Mouse (Mus musculus): ENCODE measurements around the gene Txn2. TPM values are rescaled to one million over a fixed set of nuclear protein-coding genes. Genes with fewer than 3 reads are reported as not detected.

Gene Txn2
- polyA plus RNA-seq, 2 experiments = 121 to 199 TPM

DNA sequence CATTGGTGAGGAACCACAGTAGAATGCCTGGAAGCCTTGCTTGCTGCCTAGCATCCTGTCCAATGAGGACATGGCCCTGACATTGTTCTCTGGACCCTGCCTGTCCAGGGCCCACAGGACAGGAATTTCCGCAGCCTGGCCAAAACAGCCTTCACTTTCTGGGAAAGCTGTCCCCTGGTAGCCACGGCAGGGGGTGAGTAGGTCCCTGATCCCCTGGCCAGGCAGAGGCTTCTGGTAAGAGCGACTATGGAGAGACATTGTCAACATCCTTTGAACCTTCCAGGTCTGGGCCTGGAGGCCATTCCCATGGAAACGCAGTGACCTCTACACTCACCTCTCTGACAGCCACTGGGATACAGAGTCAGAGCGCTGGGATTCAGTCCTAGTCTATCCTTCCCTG, 16.8 kb downstream of the Txn2 start:
- H3K4me1 ChIP-seq (replicated peaks; ENCODE audit: control insufficient read depth in 2 of 2, insufficient read depth in 2 of 2, low read length in 1 of 2) = peaks cover 0 to 5% of the 10 kb centered on the region in 2 experiments; a peak in 3 of 4 replicates
- H3K4me2 ChIP-seq (ENCODE audit: low read depth) = no peak overlapping the region
- no peak for TF ChIP-seq CTCF (IDR thresholded peaks at IDR 0.05; ENCODE audit: low read depth)
- TF ChIP-seq EP300 (IDR thresholded peaks at IDR 0.05; ENCODE audit: low read depth) = no peak
- ATAC-seq (ENCODE audit: insufficient read depth) = peak; percentile 49
- no peaks in the 10 kb centered on the region for H3K27me3 ChIP-seq (ENCODE audit: control insufficient read depth, insufficient read depth, low read length)
- H3K27ac ChIP-seq = no peak overlapping the region
- no peak overlapping the region for H3K9ac ChIP-seq (replicated peaks)
- no peak overlapping the region for H3K4me3 ChIP-seq (ENCODE audit: insufficient read depth in 1 of 2, low read depth in 2 of 2, low read length in 2 of 2)
- DNase-seq (ENCODE audit: low read depth in 3 of 3, low spot score in 3 of 3) = no peak
- H3K9me3 ChIP-seq (ENCODE audit: control insufficient read depth, low read length) = no peaks in the 10 kb centered on the region
- H3K36me3 ChIP-seq (replicated peaks; ENCODE audit: control insufficient read depth, insufficient read depth, low read depth) = peaks cover 8% of the 10 kb centered on the region
- WGBS (ENCODE audit: insufficient replicate concordance) = 44% methylated on average over 5 of the region's 5 CpGs

DNA sequence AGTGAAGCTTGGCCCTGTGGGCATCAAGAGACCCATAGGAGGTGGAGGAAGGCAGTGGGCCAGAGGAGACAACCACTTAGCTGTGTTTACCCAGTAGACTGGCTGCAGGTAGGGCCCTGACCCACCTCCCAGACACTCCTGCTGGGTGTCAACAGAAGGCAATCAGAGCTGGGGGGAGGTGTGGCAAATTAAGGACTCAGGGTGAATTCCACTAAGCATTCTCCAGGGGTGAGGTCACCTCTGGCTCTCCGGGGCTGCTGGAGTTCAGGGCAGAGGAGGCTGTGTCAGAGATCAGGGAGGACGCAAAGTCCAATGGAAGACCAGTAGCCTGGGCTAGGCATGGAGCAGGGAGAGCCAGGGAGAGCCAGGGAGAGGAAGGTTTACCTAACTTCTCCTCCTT, 17.7 kb downstream of the Txn2 start:
- peak; percentile 31 for ATAC-seq (ENCODE audit: insufficient read depth)
- Histone ChIP-seq H3K27ac (no peak overlapping the region), H3K9ac (replicated peaks) (no peak overlapping the region)

DNA sequence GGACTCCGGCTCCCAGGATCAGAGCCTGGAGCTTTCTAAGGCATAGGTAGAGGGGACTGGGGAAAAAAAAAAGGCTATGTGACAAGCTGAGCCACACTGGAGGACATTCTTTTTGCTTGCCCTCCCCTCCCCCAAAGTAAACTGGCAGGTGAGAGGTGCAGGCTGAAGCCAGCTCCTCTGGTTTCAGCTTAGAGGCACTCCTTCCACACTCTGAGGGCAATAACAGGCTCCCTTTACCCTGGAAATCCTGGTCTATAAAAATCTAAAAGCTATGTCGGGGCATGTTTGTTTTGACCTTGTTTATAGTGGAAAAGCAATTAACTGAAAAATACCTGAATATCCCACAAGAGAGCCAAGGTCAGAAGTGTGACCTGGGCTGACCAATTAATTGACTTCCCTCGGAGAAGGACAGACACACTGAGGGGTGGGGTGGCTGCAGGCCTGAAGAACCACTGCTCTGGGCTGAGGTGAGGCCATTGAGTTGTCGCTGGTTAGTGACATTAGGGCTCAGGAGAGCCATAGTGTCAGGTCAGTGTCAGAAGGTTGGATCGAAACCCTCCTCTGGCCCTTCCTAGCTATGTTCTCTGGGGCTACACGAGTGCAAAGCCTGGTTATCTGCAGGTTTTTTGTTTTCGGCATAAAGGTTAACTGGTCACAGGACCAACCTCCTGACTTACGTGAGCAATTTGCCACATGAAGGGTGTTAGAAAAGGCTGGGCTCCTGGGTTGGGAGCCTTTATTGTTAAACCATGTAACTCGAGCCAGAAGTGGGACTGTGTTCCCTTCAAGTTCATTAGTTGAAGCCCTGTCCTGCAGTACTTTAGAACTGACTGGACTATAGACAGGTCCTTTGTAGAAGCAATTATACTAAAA, 20.9 kb downstream of the Txn2 start:
- WGBS (ENCODE audit: insufficient replicate concordance) = 54% methylated on average over 9 of the region's 9 CpGs
- no peak for TF ChIP-seq CTCF (IDR thresholded peaks at IDR 0.05; ENCODE audit: low read depth)
- TF ChIP-seq EP300 (IDR thresholded peaks at IDR 0.05; ENCODE audit: low read depth) = no peak
- DNase-seq (ENCODE audit: low read depth in 3 of 3, low spot score in 3 of 3) = no peak
- Histone ChIP-seq H3K36me3 (replicated peaks; ENCODE audit: control insufficient read depth, insufficient read depth, low read depth) (no peaks in the 10 kb centered on the region), H3K4me2 (ENCODE audit: low read depth) (no peak overlapping the region), H3K4me1 (replicated peaks; ENCODE audit: control insufficient read depth in 2 of 2, insufficient read depth in 2 of 2, low read length in 1 of 2) (peaks cover 0 to 13% of the 10 kb centered on the region in 2 experiments; a peak in 3 of 4 replicates), H3K9me3 (ENCODE audit: control insufficient read depth, low read length) (no peaks in the 10 kb centered on the region), H3K27me3 (ENCODE audit: control insufficient read depth, insufficient read depth, low read length) (peaks cover 2% of the 10 kb centered on the region; the same call in 1 of the 2 replicates), H3K27ac (no peak overlapping the region; the same call in 1 of the 2 replicates), H3K9ac (replicated peaks) (no peak overlapping the region), H3K4me3 (ENCODE audit: insufficient read depth in 1 of 2, low read depth in 2 of 2, low read length in 2 of 2) (no peak overlapping the region)
- no peak for ATAC-seq (ENCODE audit: insufficient read depth)

More for the DNA sequence above, 17.7 kb downstream of the Txn2 start:
- no peak for TF ChIP-seq EP300 (IDR thresholded peaks at IDR 0.05; ENCODE audit: low read depth)
- no peak for TF ChIP-seq CTCF (IDR thresholded peaks at IDR 0.05; ENCODE audit: low read depth)
- DNase-seq (ENCODE audit: low read depth in 3 of 3, low spot score in 3 of 3) = no peak
- Histone ChIP-seq H3K9me3 (ENCODE audit: control insufficient read depth, low read length) (no peaks in the 10 kb centered on the region), H3K4me3 (ENCODE audit: insufficient read depth in 1 of 2, low read depth in 2 of 2, low read length in 2 of 2) (no peak overlapping the region), H3K27me3 (ENCODE audit: control insufficient read depth, insufficient read depth, low read length) (peaks cover 2% of the 10 kb centered on the region; the same call in 1 of the 2 replicates), H3K36me3 (replicated peaks; ENCODE audit: control insufficient read depth, insufficient read depth, low read depth) (peaks cover 8% of the 10 kb centered on the region), H3K4me2 (ENCODE audit: low read depth) (no peak overlapping the region), H3K4me1 (replicated peaks; ENCODE audit: control insufficient read depth in 2 of 2, insufficient read depth in 2 of 2, low read length in 1 of 2) (peaks cover 0 to 5% of the 10 kb centered on the region in 2 experiments; a peak in 3 of 4 replicates)
- WGBS (ENCODE audit: insufficient replicate concordance) = 35% methylated on average over 2 of the region's 2 CpGs

GRCm38 (mm10) chr15:77906545-77906944, 22.3 kb downstream of the Txn2 start:
- no peaks in the 10 kb centered on the region for H3K36me3 ChIP-seq (replicated peaks; ENCODE audit: control insufficient read depth, insufficient read depth, low read depth)
- H3K4me3 ChIP-seq (ENCODE audit: insufficient read depth in 1 of 2, low read depth in 2 of 2, low read length in 2 of 2) = no peak overlapping the region
- H3K27me3 ChIP-seq (ENCODE audit: control insufficient read depth, insufficient read depth, low read length) = peaks cover 2% of the 10 kb centered on the region; the same call in 1 of the 2 replicates
- peaks cover 0 to 10% of the 10 kb centered on the region in 2 experiments; a peak in 3 of 4 replicates for H3K4me1 ChIP-seq (replicated peaks; ENCODE audit: control insufficient read depth in 2 of 2, insufficient read depth in 2 of 2, low read length in 1 of 2)
- no peak overlapping the region for H3K27ac ChIP-seq
- no peak overlapping the region for H3K4me2 ChIP-seq (ENCODE audit: low read depth)
- TF ChIP-seq EP300 (IDR thresholded peaks at IDR 0.05; ENCODE audit: low read depth) (no peak), CTCF (IDR thresholded peaks at IDR 0.05; ENCODE audit: low read depth) (no peak)
- 53% methylated on average over 10 of the region's 10 CpGs for WGBS (ENCODE audit: insufficient replicate concordance)
- H3K9me3 ChIP-seq (ENCODE audit: control insufficient read depth, low read length) = no peaks in the 10 kb centered on the region
- DNase-seq (ENCODE audit: low read depth in 3 of 3, low spot score in 3 of 3) (no peak), ATAC-seq (ENCODE audit: insufficient read depth) (no peak)
- no peak overlapping the region; the same call in 1 of the 2 replicates for H3K9ac ChIP-seq (replicated peaks)

GRCm38 (mm10) chr15:77906081-77906480, 22.7 kb downstream of the Txn2 start:
- H3K27ac ChIP-seq = no peak overlapping the region
- 81% methylated on average over 8 of the region's 8 CpGs for WGBS (ENCODE audit: insufficient replicate concordance)
- no peak overlapping the region for H3K4me2 ChIP-seq (ENCODE audit: low read depth)
- peaks cover 0 to 9% of the 10 kb centered on the region in 2 experiments; a peak in 2 of 4 replicates for H3K4me1 ChIP-seq (replicated peaks; ENCODE audit: control insufficient read depth in 2 of 2, insufficient read depth in 2 of 2, low read length in 1 of 2)
- no peak for ATAC-seq (ENCODE audit: insufficient read depth)
- no peak overlapping the region for H3K4me3 ChIP-seq (ENCODE audit: insufficient read depth in 1 of 2, low read depth in 2 of 2, low read length in 2 of 2)
- H3K9me3 ChIP-seq (ENCODE audit: control insufficient read depth, low read length) = no peaks in the 10 kb centered on the region
- no peak overlapping the region; the same call in 1 of the 2 replicates for H3K9ac ChIP-seq (replicated peaks)
- DNase-seq (ENCODE audit: low read depth in 3 of 3, low spot score in 3 of 3) = no peak
- no peak for TF ChIP-seq CTCF (IDR thresholded peaks at IDR 0.05; ENCODE audit: low read depth)
- TF ChIP-seq EP300 (IDR thresholded peaks at IDR 0.05; ENCODE audit: low read depth) = no peak
- H3K36me3 ChIP-seq (replicated peaks; ENCODE audit: control insufficient read depth, insufficient read depth, low read depth) = no peaks in the 10 kb centered on the region
- peaks cover 2% of the 10 kb centered on the region; the same call in 1 of the 2 replicates for H3K27me3 ChIP-seq (ENCODE audit: control insufficient read depth, insufficient read depth, low read length)

Measured in liver, embryonic 14.5 days (tissue).